Mouse (Mus musculus): ENCODE data around the gene Apobec3. TPM values are rescaled to one million over a fixed set of nuclear protein-coding genes. Genes with fewer than 3 reads are reported as not detected.
"Not testable (repeated sequence)": the region's sequence is repeated elsewhere in the genome, so short reads cannot be mapped to it uniquely, and the experiment has no call there.

Gene Apobec3
- polyA plus RNA-seq, 1 experiment = 34.3 TPM

DNA sequence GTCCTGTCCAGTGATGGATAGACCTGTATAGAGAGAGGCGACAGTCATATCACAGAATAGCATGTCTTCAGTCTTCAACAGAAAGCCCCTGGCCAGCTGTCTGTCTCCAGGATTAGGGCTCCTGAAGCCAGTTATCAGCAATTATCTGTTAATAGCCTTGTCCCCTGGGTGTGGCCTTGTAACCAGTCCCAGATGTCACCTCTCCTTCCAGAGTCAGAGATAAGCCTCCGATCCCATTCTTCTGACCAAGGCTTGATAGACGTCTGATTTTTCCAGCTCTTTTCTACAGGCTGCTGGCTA, 2.3 kb downstream of the Apobec3 start:
- 41% methylated on average over 3 of the region's 3 CpGs for WGBS
- DNase-seq (ENCODE audit: low read depth, low spot score) = no peak

GRCm38 (mm10) chr15:79894343-79894742, 2.9 kb downstream of the Apobec3 start:
- no peak for DNase-seq (ENCODE audit: low read depth, low spot score)
- 69% methylated on average over 4 of the region's 4 CpGs for WGBS

- WGBS = 42% methylated on average over 11 of the region's 23 CpGs
- not testable (repeated sequence) for DNase-seq (ENCODE audit: low read depth, low spot score)
These were observed 4.0 kb downstream of the Apobec3 start for GRCm38 (mm10) chr15:79895221-79896079.

DNA sequence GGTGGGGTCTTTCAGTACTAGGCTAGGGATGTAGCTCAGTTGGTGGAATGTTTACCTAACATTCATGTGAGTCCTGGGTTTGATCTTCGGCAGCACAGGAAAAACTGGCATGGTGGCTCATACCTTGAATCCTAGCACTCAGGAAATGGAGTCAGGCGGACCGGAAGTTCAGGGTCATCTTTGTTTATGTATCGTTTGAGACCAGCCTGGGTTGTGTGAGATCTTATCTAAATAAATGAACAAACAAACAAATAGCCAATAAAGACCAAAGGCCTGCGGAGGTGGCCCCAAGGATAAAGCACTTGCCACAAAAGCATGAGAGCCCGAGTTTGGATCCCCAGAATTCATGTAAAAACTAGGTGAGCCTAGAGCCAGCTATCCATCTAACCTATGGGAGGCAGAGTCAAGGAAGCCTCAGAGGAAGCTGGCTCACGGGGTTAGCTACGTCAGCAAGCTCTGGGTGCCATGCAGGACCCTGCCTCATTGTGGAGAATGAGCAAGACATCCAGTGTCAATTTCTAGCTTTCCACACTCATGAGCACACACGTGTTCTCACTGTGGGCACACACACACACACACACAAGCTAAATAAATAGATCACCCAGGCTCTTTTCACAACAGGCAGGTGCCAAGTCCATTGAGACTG, 4.7 kb downstream of the Apobec3 start:
- 35% methylated on average over 9 of the region's 9 CpGs for WGBS
- DNase-seq (ENCODE audit: low read depth, low spot score) = no peak

DNA sequence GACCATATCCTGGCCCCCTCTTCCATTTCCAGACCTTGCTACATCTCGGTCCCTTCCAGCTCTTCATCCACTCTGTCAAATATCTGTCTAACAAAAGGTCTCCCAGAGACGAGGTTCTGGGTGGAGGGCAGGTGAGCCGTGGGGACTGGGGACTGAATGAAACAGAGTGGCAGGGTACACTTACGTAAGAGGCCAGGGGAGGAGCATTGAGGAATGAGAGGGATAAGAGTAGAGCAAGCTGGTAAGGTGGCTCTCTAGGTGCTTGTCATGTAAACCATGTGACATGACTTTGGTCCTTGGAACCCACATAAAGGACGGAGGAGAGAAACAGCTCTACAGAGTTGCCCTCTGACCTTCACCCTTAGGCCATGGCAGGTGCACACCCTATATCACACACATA, 7.5 kb downstream of the Apobec3 start:
- DNase-seq (ENCODE audit: low read depth, low spot score) = no peak
- 88% methylated on average over 5 of the region's 5 CpGs for WGBS

DNA sequence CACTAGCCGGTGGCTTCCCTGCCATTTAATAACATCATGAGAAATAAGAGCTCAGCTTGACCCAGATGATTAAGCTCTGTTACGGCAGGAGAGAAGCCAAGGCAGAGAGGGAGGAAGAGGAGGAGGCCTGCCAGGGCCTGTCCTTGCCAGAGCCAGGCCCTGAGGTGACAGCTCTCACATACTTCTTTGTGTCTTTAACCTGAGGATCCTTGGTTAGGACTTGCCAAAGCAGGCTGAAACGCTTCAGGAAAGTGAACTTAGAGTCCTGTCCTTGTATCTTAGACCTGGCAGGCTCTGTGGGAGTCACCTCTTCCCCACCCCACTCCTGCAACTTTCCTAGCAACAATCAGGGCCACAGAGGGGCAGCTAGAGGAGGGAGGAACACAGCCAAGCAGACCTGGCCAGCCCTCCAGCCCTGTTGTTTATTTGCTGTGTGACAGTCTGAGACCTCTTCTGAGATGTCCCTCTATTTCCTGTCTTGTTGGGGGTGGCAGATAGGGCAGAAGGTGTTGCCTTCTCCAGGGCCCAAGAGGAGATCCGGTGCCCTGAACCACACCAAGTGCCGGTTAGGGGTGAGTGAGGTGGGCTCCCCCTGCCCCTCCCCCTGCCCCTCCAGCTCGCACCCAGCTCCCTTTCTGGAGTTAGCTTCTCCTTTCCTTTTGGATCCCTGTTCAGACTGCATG, 8.5 kb downstream of the Apobec3 start:
- 81% methylated on average over 6 of the region's 6 CpGs for WGBS
- no peak for DNase-seq (ENCODE audit: low read depth, low spot score)

GRCm38 (mm10) chr15:79900751-79901150, 9.3 kb downstream of the Apobec3 start:
- WGBS = 60% methylated on average over 7 of the region's 7 CpGs
- no peak for DNase-seq (ENCODE audit: low read depth, low spot score)

DNA sequence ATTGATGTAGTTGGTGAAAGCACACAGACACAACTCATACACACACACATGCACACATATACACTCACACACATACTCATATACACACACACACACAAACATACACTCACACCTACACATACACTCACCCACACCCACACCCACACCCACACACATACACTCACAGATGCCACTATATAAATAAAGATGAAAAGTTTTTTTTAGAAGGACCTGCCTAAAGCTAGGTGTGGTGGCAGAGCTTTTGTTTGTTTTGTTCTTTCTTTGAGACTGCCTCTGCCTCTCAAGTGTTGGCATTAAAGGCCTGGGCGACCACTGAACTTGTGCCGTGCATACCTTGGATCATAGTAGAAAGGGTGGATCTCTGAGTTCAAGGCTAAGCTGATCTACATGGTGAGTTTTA, 9.9 kb downstream of the Apobec3 start:
- 49% methylated on average over 2 of the region's 2 CpGs for WGBS

GRCm38 (mm10) chr15:79903081-79903480, 11.6 kb downstream of the Apobec3 start:
- DNase-seq (ENCODE audit: low read depth, low spot score) = not testable (repeated sequence)
- WGBS = 96% methylated on average over 8 of the region's 8 CpGs

More for the DNA sequence above, 9.9 kb downstream of the Apobec3 start:
- no peak for DNase-seq (ENCODE audit: low read depth, low spot score)

- DNase-seq (ENCODE audit: low read depth, low spot score) = no peak
These were observed 12.5 kb downstream of the Apobec3 start for GRCm38 (mm10) chr15:79903963-79904362.

DNA sequence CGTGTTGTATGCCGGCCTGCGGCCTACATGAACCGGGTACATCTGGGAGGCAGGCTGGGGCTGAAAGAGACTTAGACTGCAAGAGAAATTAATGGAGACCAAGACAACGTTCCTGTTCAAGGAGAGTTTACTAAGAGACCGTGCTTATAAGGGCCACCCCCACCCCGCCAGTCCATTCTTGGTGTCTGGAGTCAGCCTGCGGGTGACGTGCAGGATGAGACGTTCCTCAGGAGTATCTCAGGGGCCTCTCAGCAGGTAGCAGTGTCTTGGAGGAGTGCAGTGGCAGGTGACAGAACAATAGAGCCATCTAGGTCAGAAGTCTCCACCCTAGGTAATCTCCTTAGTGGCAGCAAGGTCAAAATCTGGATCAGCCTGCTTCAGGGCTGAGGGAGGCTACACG, 13.2 kb downstream of the Apobec3 start:
- WGBS = 84% methylated on average over 11 of the region's 11 CpGs
- DNase-seq (ENCODE audit: low read depth, low spot score) = not testable (repeated sequence)

- 78% methylated on average over 12 of the region's 12 CpGs for WGBS
- no peak for DNase-seq (ENCODE audit: low read depth, low spot score)
These were observed 13.8 kb downstream of the Apobec3 start for GRCm38 (mm10) chr15:79905211-79905610.

DNA sequence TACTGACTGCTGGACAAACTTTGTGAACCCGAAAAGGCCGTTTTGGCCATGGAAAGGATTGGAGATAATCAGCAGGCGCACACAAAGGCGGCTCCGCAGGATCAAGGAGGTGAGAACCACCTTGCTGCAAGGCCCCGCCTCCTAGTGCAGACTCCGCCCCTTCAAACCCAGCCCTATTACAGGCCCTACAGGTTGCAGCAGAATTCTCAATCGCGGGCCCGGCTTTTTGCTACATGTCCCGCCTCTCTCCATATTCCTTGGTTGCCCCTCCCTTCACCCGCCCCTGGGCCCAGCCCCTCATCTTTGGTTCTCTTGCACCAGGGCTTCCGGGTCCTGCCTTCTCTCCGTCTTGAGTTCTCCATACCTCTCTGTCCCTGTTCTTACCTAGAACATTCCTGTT, 15.4 kb downstream of the Apobec3 start:
- WGBS = 50% methylated on average over 14 of the region's 14 CpGs
- no peak for DNase-seq (ENCODE audit: low read depth, low spot score)

GRCm38 (mm10) chr15:79909006-79909405, 17.5 kb downstream of the Apobec3 start:
- 87% methylated on average over 3 of the region's 3 CpGs for WGBS
- DNase-seq (ENCODE audit: low read depth, low spot score) = not testable (repeated sequence)

GRCm38 (mm10) chr15:79910812-79911211, 19.4 kb downstream of the Apobec3 start:
- not testable (repeated sequence) for DNase-seq (ENCODE audit: low read depth, low spot score)
- 63% methylated on average over 1 of the region's 1 CpGs for WGBS

GRCm38 (mm10) chr15:79911339-79911738, 19.9 kb downstream of the Apobec3 start:
- WGBS = 87% methylated on average over 8 of the region's 8 CpGs
- DNase-seq (ENCODE audit: low read depth, low spot score) = no peak

DNA sequence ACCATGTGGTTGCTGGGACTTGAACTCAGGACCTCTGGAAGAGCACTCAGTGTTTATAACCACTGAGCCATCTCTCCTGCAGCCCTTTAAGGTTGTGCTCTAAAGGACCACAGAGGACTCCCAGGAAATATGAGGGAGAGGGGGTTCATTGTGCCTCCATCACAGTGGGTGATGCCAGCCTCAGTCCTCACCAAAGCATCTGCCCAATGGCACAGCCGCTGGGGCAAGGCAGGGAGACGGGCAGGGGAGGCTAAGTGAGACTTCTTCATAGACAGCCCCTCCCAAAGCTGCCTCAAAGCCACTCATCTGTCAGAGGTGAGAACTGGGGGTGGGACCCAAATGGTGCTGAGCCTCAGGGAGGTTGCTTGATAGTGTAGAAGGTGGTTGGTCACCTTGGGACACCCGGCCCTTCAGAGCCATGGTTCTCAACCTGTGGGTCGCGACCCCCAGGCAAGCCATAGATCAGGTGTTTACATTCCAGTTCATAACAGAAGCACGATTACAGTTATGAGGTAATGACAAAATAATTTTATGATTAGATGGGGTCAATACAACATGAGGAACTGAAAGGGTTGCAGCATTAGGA, 22.4 kb downstream of the Apobec3 start:
- no peak for DNase-seq (ENCODE audit: low read depth, low spot score)
- WGBS = 71% methylated on average over 6 of the region's 6 CpGs

DNA sequence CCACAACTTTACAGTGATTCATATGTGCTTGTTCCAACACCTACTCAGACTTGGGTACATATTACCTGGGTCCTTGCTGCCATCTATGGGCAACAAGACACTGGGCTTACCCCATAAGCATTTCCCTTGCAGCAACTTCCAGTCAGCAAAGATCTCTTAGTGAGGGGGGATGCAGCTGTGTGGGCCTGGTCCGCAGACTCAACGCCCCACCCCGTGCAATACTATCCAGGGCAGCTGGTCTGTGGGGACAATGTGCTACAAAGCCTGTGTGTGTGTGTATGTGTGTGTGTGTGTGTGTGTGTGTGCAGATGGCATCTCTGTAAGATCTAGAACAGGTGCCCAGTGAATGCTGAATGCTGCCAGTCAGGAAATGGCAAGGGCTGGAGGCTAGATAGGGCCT, 22.9 kb downstream of the Apobec3 start:
- WGBS = 77% methylated on average over 3 of the region's 3 CpGs
- no peak for DNase-seq (ENCODE audit: low read depth, low spot score)

DNA sequence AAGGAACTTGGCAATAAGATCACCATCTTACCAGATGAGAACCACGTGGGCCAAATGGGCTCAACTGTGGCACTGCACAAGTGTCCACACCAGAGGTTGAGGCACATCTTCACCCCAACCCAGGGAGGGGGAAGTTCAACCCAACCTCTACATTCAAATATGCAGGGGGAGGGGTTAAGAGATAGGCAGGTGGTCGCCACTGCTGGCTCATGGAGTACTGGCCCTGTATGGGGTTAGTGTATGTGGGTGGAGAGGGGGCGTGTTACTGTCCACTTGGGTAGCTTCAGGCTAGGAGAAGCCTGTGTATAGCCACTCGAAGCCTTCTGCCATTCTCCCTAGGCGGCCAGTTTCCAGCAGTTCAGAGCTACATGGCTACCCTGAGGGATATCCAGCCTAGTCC, 24.7 kb downstream of the Apobec3 start:
- 70% methylated on average over 5 of the region's 5 CpGs for WGBS
- no peak for DNase-seq (ENCODE audit: low read depth, low spot score)

- no peak for DNase-seq (ENCODE audit: low read depth, low spot score)
- 85% methylated on average over 14 of the region's 14 CpGs for WGBS
These were observed 25.8 kb downstream of the Apobec3 start for GRCm38 (mm10) chr15:79917111-79917720.
